Mouse (Mus musculus): ENCODE measurements at regions not wholly inside any gene's neighbourhood (a gene's known extent, or its start where the extent isn't known, plus 50 kb on each side); places are given as distances from the start of the nearest gene placed in this dataset.

GRCm38 (mm10) chr8:125367374-125367773, 202.2 kb downstream of the Sipa1l2 start:
- no peak for TF ChIP-seq GATA4 (IDR thresholded peaks at IDR 0.05; ENCODE audit: insufficient replicate concordance, low read length)

- TF ChIP-seq GATA4 (IDR thresholded peaks at IDR 0.05; ENCODE audit: insufficient replicate concordance, low read length), result no peak
Observed at GRCm38 (mm10) chr8:125365004-125365403, 204.6 kb downstream of the Sipa1l2 start.

GRCm38 (mm10) chr8:125359456-125359855, 210.2 kb downstream of the Sipa1l2 start:
- no peak for TF ChIP-seq GATA4 (IDR thresholded peaks at IDR 0.05; ENCODE audit: insufficient replicate concordance, low read length)

- TF ChIP-seq GATA4 (IDR thresholded peaks at IDR 0.05; ENCODE audit: insufficient replicate concordance, low read length), result no peak
Observed at GRCm38 (mm10) chr8:125357759-125358158, 211.8 kb downstream of the Sipa1l2 start.

GRCm38 (mm10) chr8:125355059-125355509, 214.5 kb downstream of the Sipa1l2 start:
- no peak for TF ChIP-seq GATA4 (IDR thresholded peaks at IDR 0.05; ENCODE audit: insufficient replicate concordance, low read length)

GRCm38 (mm10) chr8:125352276-125352675, 217.3 kb downstream of the Sipa1l2 start:
- TF ChIP-seq GATA4 (IDR thresholded peaks at IDR 0.05; ENCODE audit: insufficient replicate concordance, low read length), result no peak

- no peak for TF ChIP-seq GATA4 (IDR thresholded peaks at IDR 0.05; ENCODE audit: insufficient replicate concordance, low read length)
Observed at GRCm38 (mm10) chr8:125351486-125352032, 218.0 kb downstream of the Sipa1l2 start.

- no peak for TF ChIP-seq GATA4 (IDR thresholded peaks at IDR 0.05; ENCODE audit: insufficient replicate concordance, low read length)
Observed at GRCm38 (mm10) chr8:125349290-125350025, 220.2 kb downstream of the Sipa1l2 start.

GRCm38 (mm10) chr8:125346182-125346581, 223.4 kb downstream of the Sipa1l2 start:
- TF ChIP-seq GATA4 (IDR thresholded peaks at IDR 0.05; ENCODE audit: insufficient replicate concordance, low read length), result no peak

GRCm38 (mm10) chr8:125345571-125345970, 224.0 kb downstream of the Sipa1l2 start:
- TF ChIP-seq GATA4 (IDR thresholded peaks at IDR 0.05; ENCODE audit: insufficient replicate concordance, low read length), result no peak

GRCm38 (mm10) chr8:125343867-125344266, 225.7 kb downstream of the Sipa1l2 start:
- no peak for TF ChIP-seq GATA4 (IDR thresholded peaks at IDR 0.05; ENCODE audit: insufficient replicate concordance, low read length)

GRCm38 (mm10) chr8:125342521-125342920, 227.1 kb downstream of the Sipa1l2 start:
- TF ChIP-seq GATA4 (IDR thresholded peaks at IDR 0.05; ENCODE audit: insufficient replicate concordance, low read length), result no peak

GRCm38 (mm10) chr8:125341606-125342005, 228.0 kb downstream of the Sipa1l2 start:
- TF ChIP-seq GATA4 (IDR thresholded peaks at IDR 0.05; ENCODE audit: insufficient replicate concordance, low read length), result no peak

GRCm38 (mm10) chr8:125338222-125338621, 231.4 kb downstream of the Sipa1l2 start:
- no peak for TF ChIP-seq GATA4 (IDR thresholded peaks at IDR 0.05; ENCODE audit: insufficient replicate concordance, low read length)

- no peak for TF ChIP-seq GATA4 (IDR thresholded peaks at IDR 0.05; ENCODE audit: insufficient replicate concordance, low read length)
Observed at GRCm38 (mm10) chr8:125337444-125338077, 232.0 kb downstream of the Sipa1l2 start.

- no peak for TF ChIP-seq GATA4 (IDR thresholded peaks at IDR 0.05; ENCODE audit: insufficient replicate concordance, low read length)
Observed at GRCm38 (mm10) chr8:125336799-125337198, 232.8 kb downstream of the Sipa1l2 start.
